Mouse (Mus musculus): ENCODE results near the gene Lhpp.

DNA sequence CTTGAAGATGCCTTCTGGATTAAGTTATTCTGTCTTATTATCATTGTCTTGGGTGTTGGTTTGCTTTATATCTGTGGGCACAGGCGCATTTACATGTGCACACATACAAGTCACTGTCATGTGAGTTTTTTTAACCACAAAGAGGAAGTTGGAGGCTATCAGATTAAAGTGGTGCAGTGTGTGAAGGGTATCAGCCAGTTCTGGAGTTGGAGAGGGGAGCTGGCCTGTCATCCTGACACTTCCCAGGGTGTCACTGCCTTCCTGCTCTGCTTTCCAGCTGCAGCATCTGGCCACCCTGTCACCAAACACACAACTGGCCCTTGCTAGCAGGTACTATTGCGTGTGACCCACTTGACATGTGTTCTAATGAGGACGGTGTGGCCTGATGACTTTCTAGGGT is 76.1 kb downstream of the Lhpp start:
- TF ChIP-seq EP300 (IDR thresholded peaks at IDR 0.05; ENCODE audit: low read depth): peak; percentile 46; the same call in 1 of the 2 replicates
- TF ChIP-seq CTCF (IDR thresholded peaks at IDR 0.05; ENCODE audit: low read depth): no peak

Data from liver, postnatal 0 days (tissue).